Mouse (Mus musculus): ENCODE measurements around the gene Sox15. TPM values are rescaled to one million over a fixed set of nuclear protein-coding genes. Genes with fewer than 3 reads are reported as not detected.

The Sox15 gene
- polyA plus RNA-seq, 1 experiment from 2014 or later: not detected

DNA sequence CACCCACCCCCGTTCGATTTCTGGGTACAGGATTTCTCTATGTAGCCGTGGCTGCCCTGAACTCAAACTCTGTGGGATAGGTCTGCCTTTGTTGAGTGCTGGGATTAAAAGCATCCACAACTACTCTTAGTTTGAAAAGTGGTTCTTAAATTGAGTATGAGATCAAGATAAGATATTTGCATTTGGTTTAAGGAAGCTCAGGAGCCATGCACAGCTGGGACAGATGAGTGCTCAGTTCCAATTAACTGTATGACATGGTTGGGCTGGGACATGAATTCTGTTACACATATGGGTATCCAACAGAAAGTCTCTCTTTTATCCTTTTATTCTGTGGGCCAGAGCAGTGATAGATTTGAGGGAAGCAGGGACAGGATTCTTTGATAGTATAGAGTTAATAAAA lies 19.6 kb upstream of the Sox15 start:
- no peak overlapping the region for H3K4me2 ChIP-seq
- H3K4me1 ChIP-seq (replicated peaks): peaks cover 23% of the 10 kb centered on the region
- 81% methylated on average over 3 of the region's 3 CpGs for WGBS
- H3K9me3 ChIP-seq (replicated peaks): no peaks in the 10 kb centered on the region
- no peak for ATAC-seq (ENCODE audit: insufficient number of reproducible peaks, low FRiP score)
- peaks cover 30% of the 10 kb centered on the region for H3K36me3 ChIP-seq
- H3K9ac ChIP-seq: no peak overlapping the region
- no peaks in the 10 kb centered on the region for H3K27me3 ChIP-seq (replicated peaks)
- no peak overlapping the region for H3K4me3 ChIP-seq
- H3K27ac ChIP-seq (ENCODE audit: poor library complexity, severe bottlenecking): no peak overlapping the region

DNA sequence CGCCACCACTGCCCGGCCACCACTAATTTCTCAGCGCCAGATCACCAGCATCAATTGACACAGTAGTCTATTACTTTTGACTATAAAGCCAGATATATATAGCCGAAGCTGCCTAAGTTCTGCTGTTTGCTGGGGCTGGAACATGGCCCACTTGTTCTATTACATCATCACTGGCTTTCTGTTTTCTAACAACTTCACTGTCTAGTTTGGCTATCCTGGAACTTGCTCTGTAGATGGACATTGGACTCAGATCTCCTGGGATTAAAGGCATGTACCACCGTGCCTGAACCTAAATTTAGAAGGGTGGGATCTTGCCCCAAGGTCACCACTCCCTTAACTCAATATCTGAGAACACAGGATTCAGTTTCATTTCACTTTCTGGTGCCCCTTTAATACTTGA lies 9.3 kb upstream of the Sox15 start:
- no peak for ATAC-seq (ENCODE audit: insufficient number of reproducible peaks, low FRiP score)
- 87% methylated on average over 5 of the region's 5 CpGs for WGBS

GRCm38 (mm10) chr11:69653399-69653798 lies 1.7 kb upstream of the Sox15 start:
- WGBS: 65% methylated on average over 5 of the region's 5 CpGs
- Histone ChIP-seq H3K36me3 (peaks cover 78% of the 10 kb centered on the region), H3K4me2 (no peak overlapping the region), H3K4me1 (replicated peaks) (peaks cover 28% of the 10 kb centered on the region), H3K4me3 (no peak overlapping the region), H3K27ac (ENCODE audit: poor library complexity, severe bottlenecking) (no peak overlapping the region), H3K9me3 (replicated peaks) (no peaks in the 10 kb centered on the region), H3K27me3 (replicated peaks) (no peaks in the 10 kb centered on the region), H3K9ac (no peak overlapping the region)
- no peak for ATAC-seq (ENCODE audit: insufficient number of reproducible peaks, low FRiP score)

More for the DNA sequence above, 9.3 kb upstream of the Sox15 start:
- H3K4me3 ChIP-seq: no peak overlapping the region
- peaks cover 96% of the 10 kb centered on the region for H3K36me3 ChIP-seq
- H3K4me2 ChIP-seq: no peak overlapping the region
- H3K27me3 ChIP-seq (replicated peaks): no peaks in the 10 kb centered on the region
- H3K9ac ChIP-seq: no peak overlapping the region
- H3K4me1 ChIP-seq (replicated peaks): no peaks in the 10 kb centered on the region
- H3K9me3 ChIP-seq (replicated peaks): no peaks in the 10 kb centered on the region
- H3K27ac ChIP-seq (ENCODE audit: poor library complexity, severe bottlenecking): no peak overlapping the region

DNA sequence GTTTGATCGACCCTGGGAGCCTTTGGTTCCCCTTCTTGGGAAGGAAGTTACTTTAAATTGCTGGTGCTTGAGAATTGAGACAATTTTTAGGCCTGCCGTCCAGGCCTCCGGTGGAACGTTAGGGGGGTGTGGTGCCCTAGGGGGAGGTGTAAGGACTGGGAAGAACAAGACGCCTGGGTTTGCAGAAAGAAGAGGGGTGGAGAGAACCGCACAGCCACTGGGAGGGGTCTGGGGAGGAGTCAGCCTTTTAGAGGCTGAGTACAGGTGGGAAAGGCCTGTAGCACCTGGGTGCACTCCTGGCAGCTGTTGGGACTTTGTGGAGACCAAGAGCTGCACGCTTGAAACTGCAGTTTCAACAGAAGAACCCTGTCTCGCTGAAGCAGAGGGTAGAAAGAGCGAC lies 354 bp upstream of the Sox15 start:
- H3K4me3 ChIP-seq: no peak overlapping the region
- no peaks in the 10 kb centered on the region for H3K9me3 ChIP-seq (replicated peaks)
- 0 out of 2 replicates have a peak overlapping the region, but pooled peaks have one; percentile 15 for H3K27ac ChIP-seq (ENCODE audit: poor library complexity, severe bottlenecking)
- no peak overlapping the region; the same call in 1 of the 2 replicates for H3K4me2 ChIP-seq
- H3K27me3 ChIP-seq (replicated peaks): no peaks in the 10 kb centered on the region
- ATAC-seq (ENCODE audit: insufficient number of reproducible peaks, low FRiP score): no peak
- WGBS: 38% methylated on average over 9 of the region's 9 CpGs
- peaks cover 28% of the 10 kb centered on the region for H3K4me1 ChIP-seq (replicated peaks)
- H3K36me3 ChIP-seq: peaks cover 74% of the 10 kb centered on the region
- no peak overlapping the region for H3K9ac ChIP-seq

DNA sequence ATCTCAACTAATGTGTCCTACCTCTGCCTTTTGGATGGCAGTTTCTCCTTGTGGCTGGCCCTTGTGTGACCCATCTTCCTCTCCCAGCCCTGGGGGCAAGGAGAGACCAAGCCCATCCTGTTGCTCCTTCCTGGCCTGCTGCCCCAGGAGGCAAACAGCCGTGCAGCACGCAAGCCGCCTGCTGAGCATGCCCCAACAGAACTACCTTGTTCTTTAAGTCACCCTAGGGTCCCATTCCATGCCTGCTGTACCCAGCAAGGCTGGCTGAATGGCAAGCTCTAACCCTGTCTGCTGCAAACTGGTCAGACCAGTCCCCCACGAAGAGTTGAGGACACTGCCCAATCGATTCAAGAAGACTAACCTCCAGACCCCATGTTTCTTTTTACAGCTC lies 946 bp downstream of the Sox15 start:
- Histone ChIP-seq H3K9me3 (replicated peaks) (no peaks in the 10 kb centered on the region), H3K4me1 (replicated peaks) (peaks cover 32% of the 10 kb centered on the region), H3K4me3 (no peak overlapping the region), H3K36me3 (peaks cover 61% of the 10 kb centered on the region), H3K27ac (ENCODE audit: poor library complexity, severe bottlenecking) (no peak overlapping the region), H3K9ac (no peak overlapping the region), H3K4me2 (no peak overlapping the region), H3K27me3 (replicated peaks) (no peaks in the 10 kb centered on the region)
- 81% methylated on average over 5 of the region's 5 CpGs for WGBS
- no peak for ATAC-seq (ENCODE audit: insufficient number of reproducible peaks, low FRiP score)

- no peaks in the 10 kb centered on the region for H3K27me3 ChIP-seq (replicated peaks)
- H3K9ac ChIP-seq: no peak overlapping the region; the same call in 1 of the 2 replicates
- H3K9me3 ChIP-seq (replicated peaks): no peaks in the 10 kb centered on the region
- no peak overlapping the region for H3K4me3 ChIP-seq
- no peak overlapping the region for H3K4me2 ChIP-seq
- no peak overlapping the region; the same call in 1 of the 2 replicates for H3K27ac ChIP-seq (ENCODE audit: poor library complexity, severe bottlenecking)
- whole genome bisulfite sequencing: 70% methylated on average over 10 of the region's 10 CpGs
- peaks cover 54% of the 10 kb centered on the region for H3K36me3 ChIP-seq
- no peak for ATAC-seq (ENCODE audit: insufficient number of reproducible peaks, low FRiP score)
- peaks cover 39% of the 10 kb centered on the region for H3K4me1 ChIP-seq (replicated peaks)
Measured at GRCm38 (mm10) chr11:69656617-69657461, 1.7 kb downstream of the Sox15 start.

DNA sequence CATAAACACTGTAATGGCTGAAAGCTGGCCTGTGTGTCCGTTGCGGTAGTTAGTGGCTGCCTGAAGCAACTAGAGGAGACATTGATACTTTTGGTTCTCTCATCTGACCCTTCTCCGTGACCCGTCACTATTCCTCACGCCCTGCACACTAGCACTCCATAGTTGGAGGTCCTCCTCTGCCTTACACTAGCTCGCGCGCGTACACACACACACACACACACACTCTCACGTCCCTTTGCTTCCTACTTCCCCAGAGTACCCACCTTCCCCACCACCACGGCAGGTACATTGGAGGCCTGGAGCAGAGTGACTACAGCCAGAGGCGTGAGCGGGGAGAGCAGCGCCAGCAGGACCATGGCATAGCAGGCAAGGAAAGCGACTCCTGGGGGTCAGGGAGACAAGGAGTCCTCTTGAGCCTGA lies 2.4 kb downstream of the Sox15 start:
- Histone ChIP-seq H3K36me3 (peaks cover 48% of the 10 kb centered on the region), H3K4me2 (no peak overlapping the region), H3K9ac (no peak overlapping the region), H3K4me1 (replicated peaks) (peaks cover 39% of the 10 kb centered on the region), H3K27ac (ENCODE audit: poor library complexity, severe bottlenecking) (no peak overlapping the region), H3K4me3 (no peak overlapping the region), H3K9me3 (replicated peaks) (no peaks in the 10 kb centered on the region), H3K27me3 (replicated peaks) (no peaks in the 10 kb centered on the region)
- WGBS: 82% methylated on average over 15 of the region's 15 CpGs
- no peak for ATAC-seq (ENCODE audit: insufficient number of reproducible peaks, low FRiP score)

- Histone ChIP-seq H3K4me3 (peak overlapping the region; percentile 65), H3K27ac (ENCODE audit: poor library complexity, severe bottlenecking) (peak overlapping the region; percentile 97), H3K9ac (peak overlapping the region; percentile 75), H3K4me1 (replicated peaks) (peaks cover 30% of the 10 kb centered on the region), H3K36me3 (peaks cover 54% of the 10 kb centered on the region), H3K4me2 (peak overlapping the region; percentile 72), H3K9me3 (replicated peaks) (no peaks in the 10 kb centered on the region), H3K27me3 (replicated peaks) (no peaks in the 10 kb centered on the region)
- ATAC-seq (ENCODE audit: insufficient number of reproducible peaks, low FRiP score): no peak
- WGBS: 63% methylated on average over 3 of the region's 3 CpGs
Measured at GRCm38 (mm10) chr11:69661221-69661881, 6.2 kb downstream of the Sox15 start.

DNA sequence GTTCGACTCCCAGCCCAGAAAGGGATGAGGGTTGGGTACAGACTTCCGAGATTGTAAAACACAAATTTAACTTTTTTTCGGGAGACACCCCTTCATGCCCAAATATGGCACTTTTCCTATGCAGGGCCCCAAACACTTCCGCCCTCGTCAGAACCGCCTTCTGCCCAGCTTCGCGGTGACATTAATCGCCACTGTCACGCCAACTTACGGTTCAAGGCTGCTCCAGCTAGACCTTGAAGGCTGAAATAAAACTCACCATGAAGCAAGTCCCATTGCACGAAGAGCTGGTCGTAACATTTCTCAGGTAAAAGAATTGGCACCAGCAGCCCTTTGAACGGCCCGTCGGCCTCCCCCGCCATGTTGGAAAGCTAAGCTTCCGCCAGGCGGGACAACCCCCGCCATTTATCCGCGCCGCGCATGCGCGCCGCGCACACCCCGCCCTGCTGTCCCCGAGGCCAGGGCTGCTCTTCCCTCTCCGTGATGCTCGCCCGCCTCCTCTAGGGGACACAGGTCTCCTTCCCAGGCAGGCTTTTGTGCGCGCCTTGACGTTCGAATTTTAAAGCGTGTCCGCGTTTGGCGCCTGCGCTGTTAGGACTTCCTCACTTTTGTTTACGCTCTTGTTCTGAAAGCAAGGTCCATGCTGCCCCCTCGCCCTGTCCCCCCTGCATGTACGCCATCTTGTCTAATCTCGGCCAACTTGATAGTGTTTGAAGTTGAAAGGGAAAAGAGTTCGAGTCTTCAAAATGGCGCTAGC lies 7.3 kb downstream of the Sox15 start, which contains the start of gene Mpdu1:
TSS of gene Mpdu1 (minus strand) at position 430 of the 754 bp plus-strand sequence.
- peak within 1 kb of the TSS; percentile 72 for H3K4me2 ChIP-seq
- H3K9me3 ChIP-seq (replicated peaks): no peaks in the 10 kb centered on the region
- WGBS: under 1% methylated on average over 48 of the region's 48 CpGs
- peak within 1 kb of the TSS; percentile 97 for H3K27ac ChIP-seq (ENCODE audit: poor library complexity, severe bottlenecking)
- ATAC-seq (ENCODE audit: insufficient number of reproducible peaks, low FRiP score): peak; percentile 95
- peak within 1 kb of the TSS; percentile 65 for H3K4me3 ChIP-seq
- peak within 1 kb of the TSS; percentile 75 for H3K9ac ChIP-seq
- no peaks in the 10 kb centered on the region for H3K27me3 ChIP-seq (replicated peaks)
- H3K4me1 ChIP-seq (replicated peaks): peaks cover 20% of the 10 kb centered on the region
- peaks cover 53% of the 10 kb centered on the region for H3K36me3 ChIP-seq

DNA sequence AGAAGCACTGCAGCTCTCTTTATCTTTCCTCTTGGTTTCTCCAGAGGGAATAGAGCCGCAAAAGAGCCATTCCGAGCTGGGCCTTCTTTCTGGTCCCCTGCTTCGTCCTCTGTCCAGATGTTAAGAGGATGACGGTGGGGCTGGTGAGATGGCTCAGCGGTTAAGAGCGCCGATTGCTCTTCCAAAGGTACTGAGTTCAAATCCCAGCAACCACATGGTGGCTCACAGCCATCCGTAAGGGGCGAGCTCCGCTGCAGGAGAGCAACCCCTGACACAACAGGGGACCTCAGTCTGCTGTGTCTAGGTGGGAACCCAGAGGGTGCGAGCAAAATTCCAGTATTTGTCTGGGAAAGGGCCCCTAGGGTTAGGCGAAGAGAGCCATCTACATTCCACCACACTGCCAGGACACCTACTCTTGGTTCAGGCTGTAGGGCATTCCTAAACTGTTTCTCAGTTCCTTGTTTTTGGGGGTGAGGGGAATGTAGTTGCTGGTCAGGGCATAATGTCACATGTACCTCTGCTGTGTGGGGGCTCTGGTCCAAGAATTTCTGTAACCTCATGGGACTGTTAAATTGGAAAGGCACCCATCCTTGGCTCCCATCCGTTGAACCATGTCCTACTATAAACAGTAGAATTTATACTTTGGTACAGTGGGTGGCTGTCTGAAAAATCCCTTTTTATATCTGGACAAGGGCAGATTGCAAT lies 8.0 kb downstream of the Sox15 start:
- no peak for ATAC-seq (ENCODE audit: insufficient number of reproducible peaks, low FRiP score)
- Histone ChIP-seq H3K9ac (peak overlapping the region; percentile 75), H3K9me3 (replicated peaks) (no peaks in the 10 kb centered on the region), H3K27ac (ENCODE audit: poor library complexity, severe bottlenecking) (peak overlapping the region; percentile 97), H3K36me3 (peaks cover 53% of the 10 kb centered on the region), H3K4me1 (replicated peaks) (peaks cover 20% of the 10 kb centered on the region), H3K27me3 (replicated peaks) (no peaks in the 10 kb centered on the region), H3K4me2 (peak overlapping the region; percentile 72), H3K4me3 (peak overlapping the region; percentile 65)
- 71% methylated on average over 13 of the region's 13 CpGs for WGBS

Measured in heart, embryonic 12.5 days (tissue).